Mouse (Mus musculus) embryonic facial prominence, embryonic 12.5 days (tissue): ENCODE results near the gene Stpg2. TPM values are rescaled to one million over a fixed set of nuclear protein-coding genes. Genes with fewer than 3 reads are reported as not detected.
"Not testable (repeated sequence)": the region's sequence is repeated elsewhere in the genome, so short reads cannot be mapped to it uniquely, and the experiment has no call there.

Source experiments
- ATAC-seq: fragments of 200-750 bp; cut with Nextera tagmentation; 2 replicates; pipeline ENCODE4 v1.8.0; 2017; ENCODE audit not compliant: insufficient number of reproducible peaks, insufficient read depth, low FRiP score, low TSS enrichment
- H3K27ac ChIP-seq: fragments of 300-500 bp; sonication (generic); 2 replicates; pipeline ENCODE4 v1.5.1; 2016; ENCODE audit warnings: mild to moderate bottlenecking
- H3K27me3 ChIP-seq: fragments of 300-500 bp; sonication (generic); 2 replicates; pipeline ENCODE4 v1.6.1; 2016; ENCODE audit warnings: mild to moderate bottlenecking, moderate library complexity
- H3K36me3 ChIP-seq: fragments of 300-500 bp; sonication (generic); 2 replicates; pipeline ENCODE4 v1.6.1; 2016; ENCODE audit warnings: mild to moderate bottlenecking
- H3K4me1 ChIP-seq: fragments of 300-500 bp; sonication (generic); 2 replicates; pipeline ENCODE4 v1.6.1; 2016
- H3K4me2 ChIP-seq: fragments of 300-500 bp; sonication (generic); replicated peaks from 2 replicates; pipeline ENCODE4 v1.6.1; 2016; ENCODE audit warnings: mild to moderate bottlenecking, moderate library complexity
- H3K4me3 ChIP-seq: fragments of 300-500 bp; sonication (generic); 2 replicates; pipeline ENCODE4 v1.5.1; 2016; ENCODE audit warnings: mild to moderate bottlenecking
- H3K9ac ChIP-seq: fragments of 300-500 bp; sonication (generic); 2 replicates; pipeline ENCODE4 v1.6.1; 2016; ENCODE audit warnings: mild to moderate bottlenecking, moderate library complexity
- H3K9me3 ChIP-seq: fragments of 300-500 bp; sonication (generic); 2 replicates; pipeline ENCODE4 v1.6.1; 2016; ENCODE audit warnings: mild to moderate bottlenecking, moderate library complexity
- WGBS: fragments of 180-500 bp; shearing (Covaris S2); methylation state at CpG from one replicate; pipeline ENCODE4 v1.1.7; 2016; 5-methylcytosine and 5-hydroxymethylcytosine counted together
- polyA plus RNA-seq: library from polyadenylated mRNA; unstranded; fragments of >200 nt; fragmentation: Nextera tagmentation; extraction: Ambion mirVana; gene quantifications from 2 replicates; pipeline ENCODE4 v1.2.1, GENCODE M21; 2016

The Stpg2 gene
- polyA plus RNA-seq, 1 experiment from 2014 or later, result 0.15 TPM

GRCm38 (mm10) chr3:139663712-139664245 lies 458.3 kb downstream of the Stpg2 start:
- H3K4me1 ChIP-seq, result no peaks in the 10 kb centered on the region
- H3K4me3 ChIP-seq, result no peak overlapping the region
- H3K9ac ChIP-seq, result no peak overlapping the region
- H3K27me3 ChIP-seq, result no peaks in the 10 kb centered on the region
- H3K36me3 ChIP-seq, result no peaks in the 10 kb centered on the region
- no peak overlapping the region for H3K27ac ChIP-seq
- no peaks in the 10 kb centered on the region for H3K9me3 ChIP-seq
- no peak for ATAC-seq
- 83% methylated on average over 5 of the region's 5 CpGs for WGBS
- no peak overlapping the region for H3K4me2 ChIP-seq

- H3K4me2 ChIP-seq, result no peak overlapping the region
- ATAC-seq, result no peak
- no peaks in the 10 kb centered on the region for H3K27me3 ChIP-seq
- H3K4me3 ChIP-seq, result no peak overlapping the region
- no peaks in the 10 kb centered on the region for H3K36me3 ChIP-seq
- H3K4me1 ChIP-seq, result no peaks in the 10 kb centered on the region
- H3K9ac ChIP-seq, result no peak overlapping the region
- WGBS, result 93% methylated on average over 3 of the region's 3 CpGs
- no peaks in the 10 kb centered on the region for H3K9me3 ChIP-seq
- no peak overlapping the region for H3K27ac ChIP-seq
Observed at GRCm38 (mm10) chr3:139665047-139665446, 459.6 kb downstream of the Stpg2 start.

GRCm38 (mm10) chr3:139676192-139676591 lies 470.7 kb downstream of the Stpg2 start:
- Histone ChIP-seq H3K27ac (no peak overlapping the region), H3K27me3 (no peaks in the 10 kb centered on the region), H3K4me2 (no peak overlapping the region), H3K4me1 (no peaks in the 10 kb centered on the region), H3K9ac (no peak overlapping the region), H3K4me3 (no peak overlapping the region), H3K9me3 (no peaks in the 10 kb centered on the region), H3K36me3 (no peaks in the 10 kb centered on the region)
- ATAC-seq, result no peak
- 53% methylated on average over 3 of the region's 3 CpGs for WGBS

DNA sequence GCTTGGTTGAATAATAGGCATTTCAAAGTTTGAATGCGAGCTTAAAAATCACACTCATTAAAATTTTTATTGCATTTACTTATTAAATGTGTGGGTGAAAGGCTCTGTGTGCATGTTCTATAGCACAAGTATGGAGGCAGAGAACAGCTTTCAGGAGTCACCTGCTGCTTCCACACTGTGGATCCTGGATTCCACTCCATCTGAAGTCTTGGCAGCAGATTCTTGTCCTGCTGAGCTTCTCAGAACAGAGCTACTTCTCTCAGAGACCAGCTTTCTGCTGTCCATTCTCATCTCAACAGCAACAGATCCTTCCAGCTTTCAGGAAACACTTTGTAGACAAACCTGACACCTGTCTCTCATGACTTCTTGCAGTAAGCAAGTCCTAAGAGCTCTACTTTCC lies 471.2 kb downstream of the Stpg2 start:
- Histone ChIP-seq H3K9me3 (no peaks in the 10 kb centered on the region), H3K27ac (no peak overlapping the region), H3K4me3 (no peak overlapping the region), H3K9ac (no peak overlapping the region), H3K4me1 (no peaks in the 10 kb centered on the region), H3K36me3 (no peaks in the 10 kb centered on the region), H3K27me3 (no peaks in the 10 kb centered on the region), H3K4me2 (no peak overlapping the region)
- 85% methylated on average over 1 of the region's 1 CpGs for WGBS
- no peak for ATAC-seq

GRCm38 (mm10) chr3:139704238-139704637 lies 498.7 kb downstream of the Stpg2 start:
- not testable (repeated sequence) for H3K36me3 ChIP-seq, H3K9ac ChIP-seq, H3K4me3 ChIP-seq, H3K27me3 ChIP-seq, H3K27ac ChIP-seq, H3K9me3 ChIP-seq, H3K4me1 ChIP-seq, ATAC-seq, H3K4me2 ChIP-seq
- WGBS, result 94% methylated on average over 3 of the region's 3 CpGs

- not testable (repeated sequence) for H3K9me3 ChIP-seq, H3K4me3 ChIP-seq, H3K9ac ChIP-seq, ATAC-seq, H3K27ac ChIP-seq, H3K36me3 ChIP-seq, H3K4me2 ChIP-seq, H3K27me3 ChIP-seq, H3K4me1 ChIP-seq
- 82% methylated on average over 4 of the region's 4 CpGs for WGBS
Observed at GRCm38 (mm10) chr3:139707396-139707795, 501.9 kb downstream of the Stpg2 start.

GRCm38 (mm10) chr3:139709794-139710193 lies 504.3 kb downstream of the Stpg2 start:
- Histone ChIP-seq H3K27me3 (no peaks in the 10 kb centered on the region), H3K4me3 (no peak overlapping the region), H3K4me2 (no peak overlapping the region), H3K36me3 (no peaks in the 10 kb centered on the region), H3K27ac (no peak overlapping the region), H3K9me3 (no peaks in the 10 kb centered on the region), H3K4me1 (no peaks in the 10 kb centered on the region), H3K9ac (no peak overlapping the region)
- ATAC-seq, result no peak
- 77% methylated on average over 4 of the region's 4 CpGs for WGBS

DNA sequence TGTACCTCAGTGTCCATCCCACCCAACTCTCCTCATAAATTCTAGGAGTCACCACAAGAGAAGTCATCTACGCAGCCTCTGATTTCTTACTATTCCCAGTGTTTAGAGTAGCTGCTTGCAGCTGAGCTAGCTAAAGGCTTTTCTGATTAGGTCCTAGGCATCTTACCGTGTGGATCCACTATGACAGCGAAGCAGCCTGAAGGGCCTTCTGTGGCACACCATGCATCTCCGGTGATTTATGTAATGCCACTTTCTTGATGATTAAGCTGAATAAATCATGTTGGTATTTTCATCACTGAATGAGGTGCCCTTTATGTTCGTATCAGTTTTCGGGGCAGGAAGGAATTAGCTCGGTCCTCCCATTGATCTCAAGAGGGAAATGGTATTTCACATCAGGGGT lies 523.3 kb downstream of the Stpg2 start:
- Histone ChIP-seq H3K4me2 (no peak overlapping the region), H3K4me1 (no peaks in the 10 kb centered on the region), H3K9me3 (no peaks in the 10 kb centered on the region), H3K9ac (no peak overlapping the region), H3K4me3 (no peak overlapping the region), H3K36me3 (no peaks in the 10 kb centered on the region), H3K27me3 (no peaks in the 10 kb centered on the region), H3K27ac (no peak overlapping the region)
- no peak for ATAC-seq
- WGBS, result 85% methylated on average over 7 of the region's 7 CpGs

DNA sequence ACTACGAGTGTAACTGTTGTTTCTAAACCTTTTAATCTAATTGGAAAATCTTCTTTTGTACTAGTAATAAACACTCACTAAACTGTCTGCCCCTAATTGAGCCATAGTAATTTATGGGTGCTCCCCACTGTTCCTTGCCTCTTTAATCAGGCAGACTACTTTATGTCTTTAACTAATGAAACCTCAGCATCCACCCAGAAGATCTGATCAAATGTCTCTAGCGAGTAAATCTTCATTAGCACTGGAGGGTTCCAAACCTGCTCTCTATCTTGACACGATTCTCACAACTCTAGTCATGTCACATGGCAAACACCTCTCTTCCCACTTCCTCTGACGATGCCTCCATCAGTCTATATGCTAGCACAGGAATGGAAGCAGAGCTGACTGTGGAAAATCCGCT lies 523.8 kb downstream of the Stpg2 start:
- no peak overlapping the region for H3K4me2 ChIP-seq
- no peak overlapping the region for H3K27ac ChIP-seq
- H3K36me3 ChIP-seq, result no peaks in the 10 kb centered on the region
- WGBS, result 82% methylated on average over 5 of the region's 5 CpGs
- no peaks in the 10 kb centered on the region for H3K4me1 ChIP-seq
- no peak for ATAC-seq
- no peak overlapping the region for H3K9ac ChIP-seq
- no peaks in the 10 kb centered on the region for H3K9me3 ChIP-seq
- H3K4me3 ChIP-seq, result no peak overlapping the region
- H3K27me3 ChIP-seq, result no peaks in the 10 kb centered on the region

DNA sequence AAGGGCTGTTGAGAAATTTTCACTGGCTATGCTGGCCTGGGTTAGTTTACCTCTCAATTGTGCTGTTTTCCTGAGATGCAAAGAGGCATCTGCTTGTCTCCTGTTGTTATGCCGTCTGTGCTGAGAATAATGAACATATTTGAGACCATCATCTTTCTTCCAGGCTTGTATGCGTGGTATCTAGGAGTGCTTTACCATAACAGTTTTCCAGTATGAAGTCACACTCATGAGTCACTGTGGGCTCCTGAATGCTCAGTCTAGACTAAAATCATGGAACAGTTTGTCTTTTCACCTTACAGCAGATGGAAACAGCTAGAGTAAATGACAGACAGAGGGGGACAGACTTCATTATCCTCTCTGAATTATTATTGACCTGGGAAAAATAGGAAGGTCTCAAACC lies 527.7 kb downstream of the Stpg2 start:
- Histone ChIP-seq H3K9ac (no peak overlapping the region), H3K27me3 (no peaks in the 10 kb centered on the region), H3K27ac (no peak overlapping the region), H3K4me1 (no peaks in the 10 kb centered on the region), H3K9me3 (no peaks in the 10 kb centered on the region), H3K4me2 (no peak overlapping the region), H3K4me3 (no peak overlapping the region), H3K36me3 (no peaks in the 10 kb centered on the region)
- WGBS, result 86% methylated on average over 2 of the region's 2 CpGs
- no peak for ATAC-seq

DNA sequence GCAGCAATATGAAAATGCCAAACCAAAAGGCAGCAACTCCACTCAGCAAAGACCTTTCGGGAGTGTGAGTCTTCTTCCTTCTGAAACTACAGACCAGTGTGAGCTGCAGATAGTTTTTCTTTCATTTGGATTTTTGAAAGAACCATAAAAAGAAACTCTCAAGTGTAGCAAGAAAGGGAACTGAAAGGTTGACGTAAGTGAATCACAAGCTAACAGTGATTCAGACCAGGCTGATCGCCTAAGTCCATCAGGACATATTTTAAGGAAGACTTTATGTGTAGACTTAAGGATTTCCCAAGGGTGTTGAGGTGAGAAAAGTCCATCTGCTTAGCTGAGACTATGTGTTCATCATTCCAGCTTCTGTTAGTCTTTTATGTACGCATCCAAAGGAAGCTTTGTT lies 533.9 kb downstream of the Stpg2 start:
- no peaks in the 10 kb centered on the region for H3K36me3 ChIP-seq
- H3K4me1 ChIP-seq, result no peaks in the 10 kb centered on the region
- H3K4me3 ChIP-seq, result no peak overlapping the region
- no peak overlapping the region for H3K27ac ChIP-seq
- no peak for ATAC-seq
- no peaks in the 10 kb centered on the region for H3K27me3 ChIP-seq
- WGBS, result 91% methylated on average over 4 of the region's 4 CpGs
- H3K9ac ChIP-seq, result no peak overlapping the region
- H3K9me3 ChIP-seq, result no peaks in the 10 kb centered on the region
- no peak overlapping the region for H3K4me2 ChIP-seq
